Mouse (Mus musculus) ES-E14 (cell line): ENCODE results near the gene Cmpk1.

Experiments
- CHD2 ChIP-seq: IDR thresholded peaks from 2 replicates; pipeline ENCODE4 v1.6.1; 2014; ENCODE audit warnings: mild to moderate bottlenecking, low read depth, low read length, inconsistent platforms
- MAFK ChIP-seq: IDR thresholded peaks from 2 replicates; pipeline ENCODE4 v1.6.1; 2014; ENCODE audit warnings: mild to moderate bottlenecking, low read depth, low read length, inconsistent platforms; ENCODE audit not compliant: insufficient read depth

GRCm38 (mm10) chr4:114983020-114983419, 4.0 kb downstream of the Cmpk1 start:
- TF ChIP-seq MAFK (no peak), CHD2 (no peak)
